Mouse (Mus musculus) liver, postnatal 0 days (tissue): ENCODE data around the gene Rcan2.
A peak's percentile ranks its signal among the peaks of the same experiment; 100 is the strongest.

Experiments used
- CTCF ChIP-seq: sonication (generic); IDR thresholded peaks from 2 replicates; pipeline ENCODE4 v1.5.1; 2016; ENCODE audit warnings: antibody characterized with exemption, low read depth
- EP300 ChIP-seq: IDR thresholded peaks from 2 replicates; pipeline ENCODE4 v1.6.1; 2016; ENCODE audit warnings: antibody characterized with exemption, low read depth, mild to moderate bottlenecking

DNA sequence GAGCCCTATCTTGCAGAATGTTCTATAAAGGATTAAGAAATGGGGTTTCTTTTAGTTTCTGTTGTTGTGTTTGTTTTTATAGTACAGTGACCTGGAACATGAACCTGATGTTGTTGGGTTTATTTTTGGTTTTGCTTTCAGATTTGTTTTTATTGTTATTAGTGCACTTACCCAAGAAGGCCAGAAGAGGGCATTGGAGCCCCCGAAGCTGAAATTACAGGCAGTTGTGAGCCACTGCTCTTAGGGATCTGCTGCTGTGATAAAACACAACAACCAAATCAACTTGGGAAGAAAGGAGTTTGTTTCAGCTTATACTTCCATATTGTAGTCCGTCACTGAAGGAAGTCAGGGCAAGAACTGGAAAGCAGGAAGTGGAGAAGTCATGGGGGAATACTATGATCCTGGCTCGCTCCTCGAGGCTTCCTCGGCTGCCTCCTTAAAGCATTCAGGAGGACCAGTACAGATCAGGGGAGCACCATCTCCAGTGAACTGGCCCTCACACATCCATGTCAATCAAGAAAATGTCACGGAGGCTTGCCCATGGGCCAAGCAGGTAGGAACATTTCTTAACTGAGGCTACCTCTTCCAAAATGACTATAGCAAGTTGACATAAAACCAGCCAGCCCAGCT lies 275.0 kb downstream of the Rcan2 start:
- TF ChIP-seq CTCF (peak; percentile 69), EP300 (no peak)
